Mouse (Mus musculus) neural tube, embryonic 15.5 days (tissue): Measurements from ENCODE around the gene Gtse1. TPM values are rescaled to one million over a fixed set of nuclear protein-coding genes. Genes with fewer than 3 reads are reported as not detected.

ENCODE experiments used
- polyA plus RNA-seq: library from polyadenylated mRNA; unstranded; fragments of >200 nt; fragmentation: Nextera tagmentation; extraction: Ambion mirVana; gene quantifications from 2 replicates; pipeline ENCODE4 v1.2.1, GENCODE M21; 2015

The Gtse1 gene
- polyA plus RNA-seq, 1 experiment from 2014 or later: 3.5 TPM

Other genes with a start within 250 kb of the Gtse1 start
- gene Ppara, start 124.8 kb upstream of the Gtse1 start, polyA plus RNA-seq: 1.5 and 2.0 TPM in 2 replicates
- gene Cdpf1, start 48.0 kb upstream of the Gtse1 start, polyA plus RNA-seq: 22.3 and 25.7 TPM in 2 replicates
- 0.06 and 0.17 TPM in 2 replicates for gene Pkdrej, start 38.0 kb upstream of the Gtse1 start, polyA plus RNA-seq
- 3.8 and 6.5 TPM in 2 replicates for gene Ttc38, start 27.4 kb upstream of the Gtse1 start, polyA plus RNA-seq
- 50.9 and 51.9 TPM in 2 replicates for gene Trmu, start 19.6 kb downstream of the Gtse1 start, polyA plus RNA-seq
- 0.88 and 1.4 TPM in 2 replicates for gene Celsr1, start 174.0 kb downstream of the Gtse1 start, polyA plus RNA-seq
- gene Gramd4, start 197.9 kb downstream of the Gtse1 start, polyA plus RNA-seq: 25.4 and 25.8 TPM in 2 replicates